Mouse (Mus musculus) E14TG2a.4 (cell line): ENCODE results near the gene St3gal4.

Source experiments
- CTCF ChIP-seq: conservative IDR thresholded peaks from 2 replicates; pipeline ENCODE4 v1.5.1; 2014; ENCODE audit warnings: low read length
- NANOG ChIP-seq: IDR thresholded peaks from 2 replicates; pipeline ENCODE4 v1.6.1; 2014; ENCODE audit warnings: borderline replicate concordance, low read length, mixed read lengths
- POU5F1 ChIP-seq: IDR thresholded peaks from 2 replicates; pipeline ENCODE4 v1.6.1; 2014; ENCODE audit warnings: low read length, borderline replicate concordance

DNA sequence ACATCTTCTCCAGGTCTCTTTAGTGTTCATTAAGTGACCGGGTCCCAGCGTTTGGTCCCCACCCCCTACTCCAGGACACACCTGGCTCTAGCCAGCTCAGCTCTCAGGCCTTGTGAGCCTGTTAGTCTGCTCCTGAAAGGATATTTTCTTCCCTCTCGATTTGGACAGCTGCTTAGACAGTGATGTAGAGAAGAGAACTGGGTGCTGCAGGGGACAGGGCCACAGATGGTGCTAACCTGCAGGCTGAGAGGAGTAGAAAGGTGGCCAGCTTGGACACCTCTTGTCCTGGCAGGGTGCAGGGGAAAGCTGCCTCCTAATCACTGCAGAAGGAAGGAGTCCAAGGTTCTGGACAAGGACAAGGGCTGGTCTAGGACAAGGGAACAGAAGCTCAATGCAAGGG lies 11.0 kb downstream of the St3gal4 start:
- no peak for TF ChIP-seq CTCF
- TF ChIP-seq NANOG = no peak
- TF ChIP-seq POU5F1 = no peak
